Mouse (Mus musculus) liver, embryonic 15.5 days (tissue): ENCODE results near the gene Krt33b. TPM values are rescaled to one million over a fixed set of nuclear protein-coding genes. Genes with fewer than 3 reads are reported as not detected.

Source experiments
- ATAC-seq: fragments of 200-750 bp; cut with Nextera tagmentation; 2 replicates; pipeline ENCODE4 v1.8.0; 2017; ENCODE audit warnings: moderate number of reproducible peaks, mild to moderate bottlenecking, moderate library complexity; ENCODE audit not compliant: insufficient read depth
- H3K27ac ChIP-seq: fragments of 300-500 bp; sonication (generic); replicated peaks from 2 replicates; pipeline ENCODE4 v1.5.1; 2015; ENCODE audit warnings: mild to moderate bottlenecking, inconsistent platforms
- H3K27me3 ChIP-seq: fragments of 300-500 bp; sonication (generic); 2 replicates; pipeline ENCODE4 v1.6.1; 2015; ENCODE audit warnings: mild to moderate bottlenecking, inconsistent platforms
- H3K36me3 ChIP-seq: fragments of 300-500 bp; sonication (generic); replicated peaks from 2 replicates; pipeline ENCODE4 v1.6.1; 2015; ENCODE audit warnings: moderate library complexity, mild to moderate bottlenecking, inconsistent platforms
- H3K4me1 ChIP-seq: fragments of 300-500 bp; sonication (generic); replicated peaks from 2 replicates; pipeline ENCODE4 v1.6.1; 2015; ENCODE audit warnings: inconsistent platforms
- H3K4me2 ChIP-seq: fragments of 300-500 bp; sonication (generic); 2 replicates; pipeline ENCODE4 v1.6.1; 2015; ENCODE audit warnings: moderate library complexity, mild to moderate bottlenecking, inconsistent platforms
- H3K4me3 ChIP-seq: fragments of 300-500 bp; sonication (generic); replicated peaks from 2 replicates; pipeline ENCODE4 v1.5.1; 2015; ENCODE audit warnings: mild to moderate bottlenecking, inconsistent platforms
- H3K9ac ChIP-seq: fragments of 300-500 bp; sonication (generic); 2 replicates; pipeline ENCODE4 v1.6.1; 2015; ENCODE audit warnings: moderate library complexity, mild to moderate bottlenecking, inconsistent platforms
- H3K9me3 ChIP-seq: fragments of 300-500 bp; sonication (generic); replicated peaks from 2 replicates; pipeline ENCODE4 v1.6.1; 2016; ENCODE audit warnings: inconsistent platforms
- WGBS: fragments of 180-500 bp; shearing (Covaris S2); methylation state at CpG from one replicate; pipeline ENCODE4 v1.1.7; 2015; ENCODE audit warnings: mixed read lengths; ENCODE audit not compliant: insufficient replicate concordance; 5-methylcytosine and 5-hydroxymethylcytosine counted together
- polyA plus RNA-seq: library from polyadenylated mRNA; unstranded; fragments of >200 nt; fragmentation: Nextera tagmentation; extraction: Ambion mirVana; gene quantifications from 2 replicates; pipeline ENCODE4 v1.2.1, GENCODE M21; 2015

Krt33b gene
- polyA plus RNA-seq, 1 experiment from 2014 or later = not detected

GRCm38 (mm10) chr11:100021438-100021837 is 8.2 kb downstream of the Krt33b start:
- Histone ChIP-seq H3K9me3 (no peaks in the 10 kb centered on the region), H3K27ac (no peak overlapping the region), H3K36me3 (no peaks in the 10 kb centered on the region), H3K4me2 (no peak overlapping the region), H3K27me3 (no peaks in the 10 kb centered on the region), H3K4me1 (no peaks in the 10 kb centered on the region), H3K9ac (no peak overlapping the region), H3K4me3 (no peak overlapping the region)
- no peak for ATAC-seq
- WGBS = 62% methylated on average over 5 of the region's 5 CpGs

- Histone ChIP-seq H3K9me3 (no peaks in the 10 kb centered on the region), H3K4me1 (no peaks in the 10 kb centered on the region), H3K4me3 (no peak overlapping the region), H3K4me2 (no peak overlapping the region), H3K9ac (no peak overlapping the region), H3K27ac (no peak overlapping the region), H3K36me3 (no peaks in the 10 kb centered on the region), H3K27me3 (no peaks in the 10 kb centered on the region)
- ATAC-seq = no peak
- 45% methylated on average over 1 of the region's 1 CpGs for WGBS
These were observed 10.2 kb downstream of the Krt33b start for GRCm38 (mm10) chr11:100019466-100019865.

- 64% methylated on average over 4 of the region's 4 CpGs for WGBS
- no peak within 1 kb of the TSS for H3K27ac ChIP-seq
- H3K4me2 ChIP-seq = no peak within 1 kb of the TSS
- no peaks in the 10 kb centered on the region for H3K36me3 ChIP-seq
- H3K9ac ChIP-seq = no peak within 1 kb of the TSS
- ATAC-seq = no peak
- no peak within 1 kb of the TSS for H3K4me3 ChIP-seq
- no peaks in the 10 kb centered on the region for H3K27me3 ChIP-seq
- no peaks in the 10 kb centered on the region for H3K9me3 ChIP-seq
- no peaks in the 10 kb centered on the region for H3K4me1 ChIP-seq
These were observed 13.6 kb downstream of the Krt33b start, which contains the start of gene Krt33a for GRCm38 (mm10) chr11:100016112-100016511. Krt33a (minus strand) TSS chr11:100016212.

- Histone ChIP-seq H3K9me3 (no peaks in the 10 kb centered on the region), H3K4me1 (no peaks in the 10 kb centered on the region), H3K27ac (no peak overlapping the region), H3K4me2 (no peak overlapping the region), H3K4me3 (no peak overlapping the region), H3K27me3 (no peaks in the 10 kb centered on the region), H3K36me3 (no peaks in the 10 kb centered on the region), H3K9ac (no peak overlapping the region)
- WGBS = 45% methylated on average over 4 of the region's 4 CpGs
- ATAC-seq = no peak
These were observed 15.9 kb downstream of the Krt33b start for GRCm38 (mm10) chr11:100013691-100014171.

- ATAC-seq = no peak
- Histone ChIP-seq H3K36me3 (no peaks in the 10 kb centered on the region), H3K27ac (no peak overlapping the region), H3K4me3 (no peak overlapping the region), H3K9ac (no peak overlapping the region), H3K9me3 (no peaks in the 10 kb centered on the region), H3K4me2 (no peak overlapping the region), H3K27me3 (no peaks in the 10 kb centered on the region), H3K4me1 (no peaks in the 10 kb centered on the region)
- WGBS = 67% methylated on average over 5 of the region's 5 CpGs
These were observed 19.0 kb downstream of the Krt33b start for GRCm38 (mm10) chr11:100010682-100011081.

GRCm38 (mm10) chr11:100008336-100008735 is 21.3 kb downstream of the Krt33b start:
- no peaks in the 10 kb centered on the region for H3K4me1 ChIP-seq
- no peak overlapping the region for H3K4me2 ChIP-seq
- H3K36me3 ChIP-seq = no peaks in the 10 kb centered on the region
- no peak overlapping the region for H3K9ac ChIP-seq
- H3K9me3 ChIP-seq = no peaks in the 10 kb centered on the region
- ATAC-seq = no peak
- no peak overlapping the region for H3K27ac ChIP-seq
- no peaks in the 10 kb centered on the region for H3K27me3 ChIP-seq
- WGBS = 57% methylated on average over 5 of the region's 5 CpGs
- H3K4me3 ChIP-seq = no peak overlapping the region

GRCm38 (mm10) chr11:100006624-100007023 is 23.0 kb downstream of the Krt33b start:
- no peak overlapping the region for H3K27ac ChIP-seq
- no peaks in the 10 kb centered on the region for H3K36me3 ChIP-seq
- no peaks in the 10 kb centered on the region for H3K27me3 ChIP-seq
- no peak overlapping the region for H3K4me3 ChIP-seq
- no peak overlapping the region for H3K4me2 ChIP-seq
- 33% methylated on average over 3 of the region's 3 CpGs for WGBS
- H3K9ac ChIP-seq = no peak overlapping the region
- H3K4me1 ChIP-seq = no peaks in the 10 kb centered on the region
- no peak for ATAC-seq
- no peaks in the 10 kb centered on the region for H3K9me3 ChIP-seq

- no peak for ATAC-seq
- H3K9ac ChIP-seq = no peak overlapping the region
- 66% methylated on average over 8 of the region's 8 CpGs for WGBS
- no peak overlapping the region for H3K4me2 ChIP-seq
- H3K4me1 ChIP-seq = no peaks in the 10 kb centered on the region
- H3K9me3 ChIP-seq = no peaks in the 10 kb centered on the region
- no peak overlapping the region for H3K27ac ChIP-seq
- no peaks in the 10 kb centered on the region for H3K36me3 ChIP-seq
- no peaks in the 10 kb centered on the region for H3K27me3 ChIP-seq
- no peak overlapping the region for H3K4me3 ChIP-seq
These were observed 23.8 kb downstream of the Krt33b start for GRCm38 (mm10) chr11:100005905-100006304.

GRCm38 (mm10) chr11:100004846-100005245 is 24.8 kb downstream of the Krt33b start:
- Histone ChIP-seq H3K9me3 (no peaks in the 10 kb centered on the region), H3K27me3 (no peaks in the 10 kb centered on the region), H3K4me2 (no peak overlapping the region), H3K27ac (no peak overlapping the region), H3K4me1 (no peaks in the 10 kb centered on the region), H3K4me3 (no peak overlapping the region), H3K9ac (no peak overlapping the region), H3K36me3 (no peaks in the 10 kb centered on the region)
- no peak for ATAC-seq
- WGBS = 23% methylated on average over 6 of the region's 6 CpGs

GRCm38 (mm10) chr11:99999091-99999490 is 30.6 kb downstream of the Krt33b start:
- Histone ChIP-seq H3K9ac (no peak overlapping the region), H3K9me3 (no peaks in the 10 kb centered on the region), H3K4me2 (no peak overlapping the region), H3K4me3 (no peak overlapping the region), H3K27me3 (peaks cover 9% of the 10 kb centered on the region; the same call in 1 of the 2 replicates), H3K4me1 (no peaks in the 10 kb centered on the region), H3K27ac (no peak overlapping the region), H3K36me3 (no peaks in the 10 kb centered on the region)
- no peak for ATAC-seq
- WGBS = 73% methylated on average over 7 of the region's 7 CpGs

- 41% methylated on average over 4 of the region's 4 CpGs for WGBS
- no peaks in the 10 kb centered on the region for H3K4me1 ChIP-seq
- H3K4me2 ChIP-seq = no peak overlapping the region
- H3K9me3 ChIP-seq = no peaks in the 10 kb centered on the region
- H3K9ac ChIP-seq = no peak overlapping the region
- H3K27me3 ChIP-seq = peaks cover 20% of the 10 kb centered on the region; the same call in 1 of the 2 replicates
- no peaks in the 10 kb centered on the region for H3K36me3 ChIP-seq
- no peak overlapping the region for H3K4me3 ChIP-seq
- no peak for ATAC-seq
- H3K27ac ChIP-seq = no peak overlapping the region
These were observed 35.3 kb downstream of the Krt33b start for GRCm38 (mm10) chr11:99994384-99994661.

GRCm38 (mm10) chr11:99993620-99994383 is 35.9 kb downstream of the Krt33b start, which contains the start of gene Krtap17-1:
Krtap17-1 (minus strand) TSS chr11:99993994.
- Histone ChIP-seq H3K4me2 (no peak within 1 kb of the TSS), H3K9me3 (no peaks in the 10 kb centered on the region), H3K4me1 (no peaks in the 10 kb centered on the region), H3K9ac (no peak within 1 kb of the TSS), H3K27me3 (peaks cover 20% of the 10 kb centered on the region; the same call in 1 of the 2 replicates), H3K27ac (no peak within 1 kb of the TSS), H3K36me3 (no peaks in the 10 kb centered on the region), H3K4me3 (no peak within 1 kb of the TSS)
- no peak for ATAC-seq
- WGBS = 20% methylated on average over 26 of the region's 26 CpGs
